Mouse (Mus musculus) G1E (cell line): ENCODE measurements around the gene Ccdc148. TPM values are rescaled to one million over a fixed set of nuclear protein-coding genes. Genes with fewer than 3 reads are reported as not detected.

Experiments used
- ATAC-seq: 2 replicates; pipeline ENCODE4 v1.8.0; 2016; ENCODE audit warnings: mild to moderate bottlenecking; ENCODE audit not compliant: insufficient number of reproducible peaks, poor library complexity, low FRiP score, severe bottlenecking; ENCODE audit errors: extremely low read depth
- DNase-seq: peaks from one replicate; pipeline ENCODE4 v3.0.0; 2012; ENCODE audit warnings: low spot score
- H3K27me3 ChIP-seq: 2 replicates; pipeline ENCODE4 v1.6.1; 2012; ENCODE audit warnings: mild to moderate bottlenecking, low read length, inconsistent platforms; ENCODE audit not compliant: insufficient read depth
- H3K36me3 ChIP-seq: replicated peaks from 2 replicates; pipeline ENCODE3; 2012; ENCODE audit warnings: mild to moderate bottlenecking, inconsistent platforms
- H3K4me1 ChIP-seq: 2 replicates; pipeline ENCODE4 v1.6.1; 2012; ENCODE audit warnings: low read depth, low read length, inconsistent platforms, mixed read lengths; ENCODE audit not compliant: insufficient read depth
- H3K4me3 ChIP-seq: 2 replicates; pipeline ENCODE4 v1.5.1; 2012; ENCODE audit warnings: low read depth, mild to moderate bottlenecking, inconsistent platforms, low read length, moderate library complexity, mixed read lengths
- H3K9me3 ChIP-seq: replicated peaks from 2 replicates; pipeline ENCODE4 v1.6.1; 2012; ENCODE audit warnings: inconsistent platforms
- CTCF ChIP-seq: IDR thresholded peaks from 2 replicates; pipeline ENCODE4 v1.5.1; 2012; ENCODE audit warnings: low read depth, low read length, inconsistent platforms, mixed read lengths
- GATA1 ChIP-seq: IDR thresholded peaks from 2 replicates; pipeline ENCODE4 v1.6.1; 2012; ENCODE audit warnings: borderline replicate concordance, low read length, inconsistent platforms, mixed read lengths
- GATA2 ChIP-seq: IDR thresholded peaks from 2 replicates; pipeline ENCODE4 v1.6.1; 2012; ENCODE audit warnings: low read depth, low read length, inconsistent platforms, borderline replicate concordance
- POLR2AphosphoS5 ChIP-seq: IDR thresholded peaks from 2 replicates; pipeline ENCODE4 v1.6.1; 2012; ENCODE audit warnings: low read depth, low read length, inconsistent platforms; ENCODE audit not compliant: insufficient replicate concordance
- TAL1 ChIP-seq: conservative IDR thresholded peaks from 2 replicates; pipeline ENCODE4 v1.6.1; 2012; ENCODE audit warnings: low read depth, low read length, inconsistent platforms, mixed read lengths
- polyA plus RNA-seq: library from polyadenylated mRNA; stranded (reverse); fragments of >175 nt; gene quantifications from 2 replicates; pipeline ENCODE4 v1.2.3, GENCODE M21; 2012
- total RNA-seq, 2 experiments: library from RNA; stranded (forward) in 1 of 2; stranded (reverse) in 1 of 2; fragments of 200-1000 nt in 1 of 2; fragments of >200 nt in 1 of 2; fragmentation: Nextera tagmentation in 1 of 2; gene quantifications; 2 replicates each; pipeline ENCODE4 v1.2.3; 2014 to 2017

Ccdc148 gene
- total and polyA plus RNA-seq, 3 experiments, result 0.22 TPM; not detected in 2

GRCm38 (mm10) chr2:58948796-58949195, 211.7 kb downstream of the Ccdc148 start:
- H3K4me3 ChIP-seq, result no peak overlapping the region
- TF ChIP-seq GATA1 (no peak), CTCF (no peak), TAL1 (no peak), GATA2 (no peak), POLR2AphosphoS5 (no peak)
- ATAC-seq, result no peak
- no peaks in the 10 kb centered on the region for H3K4me1 ChIP-seq
- H3K36me3 ChIP-seq, result no peaks in the 10 kb centered on the region
- no peak for DNase-seq
- no peaks in the 10 kb centered on the region for H3K9me3 ChIP-seq
- no peaks in the 10 kb centered on the region for H3K27me3 ChIP-seq

- DNase-seq (no peak), ATAC-seq (no peak)
- no peak overlapping the region for H3K4me3 ChIP-seq
- no peaks in the 10 kb centered on the region for H3K27me3 ChIP-seq
- TF ChIP-seq GATA1 (no peak), GATA2 (no peak), POLR2AphosphoS5 (no peak)
- no peaks in the 10 kb centered on the region for H3K9me3 ChIP-seq
- no peaks in the 10 kb centered on the region for H3K4me1 ChIP-seq
- no peaks in the 10 kb centered on the region for H3K36me3 ChIP-seq
Observed at GRCm38 (mm10) chr2:58941361-58941760, 219.1 kb downstream of the Ccdc148 start.

GRCm38 (mm10) chr2:58925551-58925950, 234.9 kb downstream of the Ccdc148 start:
- Histone ChIP-seq H3K36me3 (no peaks in the 10 kb centered on the region), H3K4me3 (no peak overlapping the region), H3K27me3 (no peaks in the 10 kb centered on the region), H3K4me1 (no peaks in the 10 kb centered on the region), H3K9me3 (no peaks in the 10 kb centered on the region)
- ATAC-seq (no peak), DNase-seq (no peak)
- TF ChIP-seq POLR2AphosphoS5, result no peak
- TF ChIP-seq GATA2, result no peak
- TF ChIP-seq TAL1, result no peak
- no peak for TF ChIP-seq GATA1
- no peak for TF ChIP-seq CTCF

GRCm38 (mm10) chr2:58918351-58918750, 242.1 kb downstream of the Ccdc148 start:
- H3K27me3 ChIP-seq, result no peaks in the 10 kb centered on the region
- H3K36me3 ChIP-seq, result no peaks in the 10 kb centered on the region
- ATAC-seq (no peak), DNase-seq (no peak)
- no peaks in the 10 kb centered on the region for H3K4me1 ChIP-seq
- H3K9me3 ChIP-seq, result peaks cover 7% of the 10 kb centered on the region; the same call in 1 of the 2 replicates
- no peak for TF ChIP-seq TAL1
- TF ChIP-seq GATA2, result no peak
- no peak for TF ChIP-seq POLR2AphosphoS5
- TF ChIP-seq CTCF, result no peak
- no peak for TF ChIP-seq GATA1
- no peak overlapping the region for H3K4me3 ChIP-seq

GRCm38 (mm10) chr2:58912339-58912738, 248.1 kb downstream of the Ccdc148 start:
- Histone ChIP-seq H3K9me3 (peaks cover 10% of the 10 kb centered on the region), H3K27me3 (no peaks in the 10 kb centered on the region), H3K4me1 (no peaks in the 10 kb centered on the region), H3K4me3 (no peak overlapping the region), H3K36me3 (no peaks in the 10 kb centered on the region)
- ATAC-seq (no peak), DNase-seq (no peak)
- no peak for TF ChIP-seq CTCF
- no peak for TF ChIP-seq GATA2
- no peak for TF ChIP-seq POLR2AphosphoS5
- no peak for TF ChIP-seq GATA1
- TF ChIP-seq TAL1, result no peak

GRCm38 (mm10) chr2:58906814-58907516, 253.5 kb downstream of the Ccdc148 start:
- Histone ChIP-seq H3K27me3 (no peaks in the 10 kb centered on the region), H3K9me3 (peaks cover 16% of the 10 kb centered on the region), H3K36me3 (no peaks in the 10 kb centered on the region), H3K4me3 (no peak overlapping the region), H3K4me1 (no peaks in the 10 kb centered on the region)
- no peak for DNase-seq
- TF ChIP-seq POLR2AphosphoS5, result no peak
- TF ChIP-seq GATA1, result no peak
- no peak for TF ChIP-seq TAL1
- no peak for TF ChIP-seq GATA2
- no peak for TF ChIP-seq CTCF
- ATAC-seq, result no peak
